Mouse (Mus musculus): Measurements from ENCODE around the gene M6pr. TPM values are rescaled to one million over a fixed set of nuclear protein-coding genes. Genes with fewer than 3 reads are reported as not detected.

Gene M6pr
- 216 TPM for polyA plus RNA-seq (2014; fragmentation: Illumina TruSeq; extraction: RNeasy Lipid Tissue Mini Kit (QIAGEN cat#74804); ENCODE audit: low read depth, low replicate concordance)

DNA sequence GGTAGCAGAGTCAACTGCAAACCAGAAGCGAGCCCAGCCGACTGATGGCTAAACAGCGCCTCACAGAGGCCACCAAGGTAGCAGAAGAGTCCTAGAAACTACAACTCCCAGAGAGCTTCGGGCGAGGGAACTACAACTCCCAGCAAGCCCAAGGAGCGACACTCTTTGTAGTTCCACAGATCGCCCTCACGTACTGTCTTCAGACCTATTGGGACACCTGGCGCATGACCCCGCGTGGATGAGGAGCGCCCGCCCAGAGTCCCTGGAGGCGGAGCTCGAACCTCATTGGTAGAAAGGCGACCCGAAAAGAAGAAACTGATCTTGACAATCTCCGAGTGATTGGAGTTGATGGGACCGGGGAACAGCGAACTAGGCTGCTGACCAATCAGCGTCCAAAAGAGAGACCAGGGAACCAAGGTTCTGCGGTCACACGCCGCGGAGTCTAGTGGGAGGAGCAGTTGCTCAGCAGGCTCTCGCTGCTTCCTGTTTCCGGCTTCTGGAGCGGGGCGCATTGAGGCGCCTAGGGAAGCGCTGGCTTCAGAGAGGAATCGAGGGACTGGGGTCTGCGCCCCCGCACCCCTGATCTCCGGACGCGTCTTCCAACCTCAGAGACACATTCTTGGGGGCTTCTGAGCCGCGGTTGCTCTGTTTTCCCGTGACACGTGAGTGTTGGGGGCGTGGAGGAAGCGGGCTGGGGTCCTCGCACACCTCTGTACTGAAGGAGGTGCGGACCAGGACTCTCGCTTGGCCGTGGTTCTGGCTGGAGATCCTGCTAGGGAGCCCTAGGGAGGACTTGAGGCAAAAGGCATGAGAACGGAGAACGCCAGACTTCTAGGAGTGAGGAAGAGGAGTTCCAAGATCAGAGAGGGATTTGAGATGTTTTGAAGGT lies at the start of gene M6pr:
Gene M6pr (plus strand): TSS at position 216 of the 889 bp plus-strand sequence.

DNA sequence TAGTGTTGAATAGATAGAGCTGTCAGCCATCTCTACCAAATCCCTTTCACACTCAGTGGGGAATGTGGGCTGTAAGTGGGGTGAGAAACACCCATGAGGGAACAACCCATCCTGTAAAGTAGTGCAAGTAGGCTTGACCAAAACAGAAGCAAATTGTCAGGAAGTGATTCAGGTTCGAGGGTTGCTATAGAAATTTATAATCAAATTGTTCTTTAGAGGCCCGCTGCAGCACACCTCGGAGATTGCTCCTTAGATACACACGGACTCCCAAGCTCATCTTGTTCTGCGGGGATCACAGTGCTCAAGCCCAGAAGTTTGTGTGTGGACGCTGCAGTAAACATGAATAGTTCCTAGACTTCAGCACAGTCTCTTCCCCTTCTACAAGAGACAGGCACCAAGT lies 25.7 kb upstream of the M6pr start, which contains the start of gene Klrg1:
Gene Klrg1 (minus strand): TSS at position 101 of the 400 bp plus-strand sequence.

GRCm38 (mm10) chr6:122340349-122341000 lies 32.0 kb downstream of the M6pr start, which contains the start of gene Phc1:
Gene Phc1 (minus strand): TSS chr6:122340561.

Other genes with a start within 250 kb of the M6pr start
- 0.63 TPM for gene Klrg1, start 25.8 kb upstream of the M6pr start, polyA plus RNA-seq (2014; fragmentation: Illumina TruSeq; extraction: RNeasy Lipid Tissue Mini Kit (QIAGEN cat#74804); ENCODE audit: low read depth, low replicate concordance)
- 2.3 TPM for gene Phc1, start 31.8 kb downstream of the M6pr start, polyA plus RNA-seq (2014; fragmentation: Illumina TruSeq; extraction: RNeasy Lipid Tissue Mini Kit (QIAGEN cat#74804); ENCODE audit: low read depth, low replicate concordance)
- gene Rimklb, start 190.0 kb downstream of the M6pr start, polyA plus RNA-seq (2014; fragmentation: Illumina TruSeq; extraction: RNeasy Lipid Tissue Mini Kit (QIAGEN cat#74804); ENCODE audit: low read depth, low replicate concordance): 1.1 TPM
- gene Mfap5, start 197.1 kb downstream of the M6pr start, polyA plus RNA-seq (2014; fragmentation: Illumina TruSeq; extraction: RNeasy Lipid Tissue Mini Kit (QIAGEN cat#74804); ENCODE audit: low read depth, low replicate concordance): 23.0 TPM
- 0.50 TPM for gene Aicda, start 245.1 kb downstream of the M6pr start, polyA plus RNA-seq (2014; fragmentation: Illumina TruSeq; extraction: RNeasy Lipid Tissue Mini Kit (QIAGEN cat#74804); ENCODE audit: low read depth, low replicate concordance)

Data from sigmoid colon, adult 10 weeks (tissue).